Mouse (Mus musculus) liver, postnatal 0 days (tissue): ENCODE measurements at regions not wholly inside any gene's neighbourhood (a gene's known extent, or its start where the extent isn't known, plus 50 kb on each side); places are given as distances from the start of the nearest gene placed in this dataset.
A peak's percentile ranks its signal among the peaks of the same experiment; 100 is the strongest.

Source experiments
- ATAC-seq: fragments of 200-750 bp; cut with Nextera tagmentation; 2 replicates; pipeline ENCODE4 v1.8.0; 2017; ENCODE audit warnings: mild to moderate bottlenecking, moderate library complexity
- DNase-seq: peaks from one replicate; pipeline ENCODE4 v3.0.0-alpha.2; 2016
- H3K27ac ChIP-seq: fragments of 300-500 bp; sonication (generic); 2 replicates; pipeline ENCODE4 v1.5.1; 2014; ENCODE audit warnings: antibody characterized with exemption, moderate library complexity, mild to moderate bottlenecking, low read depth
- H3K27me3 ChIP-seq: fragments of 300-500 bp; sonication (generic); 2 replicates; pipeline ENCODE4 v1.6.1; 2014; ENCODE audit warnings: low read length, control low read depth, mixed read lengths; ENCODE audit not compliant: insufficient read depth
- H3K36me3 ChIP-seq: fragments of 300-500 bp; sonication (generic); replicated peaks from 2 replicates; pipeline ENCODE4 v1.6.1; 2014; ENCODE audit warnings: mild to moderate bottlenecking, control low read depth, low read length, moderate library complexity, mixed read lengths; ENCODE audit not compliant: insufficient read depth
- H3K4me1 ChIP-seq: fragments of 300-500 bp; sonication (generic); 2 replicates; pipeline ENCODE4 v1.6.1; 2014; ENCODE audit warnings: antibody characterized with exemption, mild to moderate bottlenecking, control low read depth; ENCODE audit not compliant: insufficient read depth
- H3K4me2 ChIP-seq: fragments of 300-500 bp; sonication (generic); 2 replicates; pipeline ENCODE4 v1.6.1; 2014; ENCODE audit warnings: low read depth, mild to moderate bottlenecking, low read length, moderate library complexity, mixed read lengths
- H3K4me3 ChIP-seq: fragments of 300-500 bp; sonication (generic); 2 replicates; pipeline ENCODE4 v1.5.1; 2014; ENCODE audit warnings: low read depth, low read length
- H3K9ac ChIP-seq: fragments of 300-500 bp; sonication (generic); replicated peaks from 2 replicates; pipeline ENCODE4 v1.6.1; 2014; ENCODE audit warnings: mild to moderate bottlenecking, moderate library complexity
- H3K9me3 ChIP-seq: fragments of 300-500 bp; sonication (generic); 2 replicates; pipeline ENCODE4 v1.6.1; 2016; ENCODE audit warnings: mild to moderate bottlenecking, control low read depth, low read length, mixed read lengths
- CTCF ChIP-seq: sonication (generic); IDR thresholded peaks from 2 replicates; pipeline ENCODE4 v1.5.1; 2016; ENCODE audit warnings: antibody characterized with exemption, low read depth
- EP300 ChIP-seq: IDR thresholded peaks from 2 replicates; pipeline ENCODE4 v1.6.1; 2016; ENCODE audit warnings: antibody characterized with exemption, low read depth, mild to moderate bottlenecking
- WGBS: fragments of 180-500 bp; shearing (Covaris S2); extraction: QIAGEN DNeasy Blood & Tissue Kit; methylation state at CpG from one replicate; pipeline ENCODE4 v1.1.7; 2014; ENCODE audit not compliant: insufficient replicate concordance; 5-methylcytosine and 5-hydroxymethylcytosine counted together

- no peak for ATAC-seq
- H3K27me3 ChIP-seq, result peaks cover 3% of the 10 kb centered on the region; the same call in 1 of the 2 replicates
- H3K9me3 ChIP-seq, result no peaks in the 10 kb centered on the region
- H3K4me3 ChIP-seq, result no peak overlapping the region
- no peak overlapping the region for H3K4me2 ChIP-seq
- no peaks in the 10 kb centered on the region for H3K36me3 ChIP-seq
- WGBS, result 75% methylated on average over 1 of the region's 1 CpGs
- TF ChIP-seq EP300 (no peak), CTCF (no peak)
- DNase-seq, result no peak
- peaks cover 34% of the 10 kb centered on the region for H3K4me1 ChIP-seq
- H3K27ac ChIP-seq, result no peak overlapping the region
- H3K9ac ChIP-seq, result no peak overlapping the region
Observed at GRCm38 (mm10) chr2:30695041-30695440, 100.2 kb downstream of the Cstad start.

GRCm38 (mm10) chr2:30693206-30694035, 98.6 kb downstream of the Cstad start:
- ATAC-seq (peak; percentile 62), DNase-seq (peak; percentile 74)
- Histone ChIP-seq H3K27me3 (peaks cover 3% of the 10 kb centered on the region; the same call in 1 of the 2 replicates), H3K36me3 (no peaks in the 10 kb centered on the region), H3K9ac (peak overlapping the region; percentile 50), H3K4me1 (peaks cover 32% of the 10 kb centered on the region), H3K27ac (peak overlapping the region; percentile 76), H3K4me2 (peak overlapping the region; percentile 71), H3K4me3 (peak overlapping the region; percentile 38), H3K9me3 (no peaks in the 10 kb centered on the region)
- 4% methylated on average over 29 of the region's 41 CpGs for WGBS
- TF ChIP-seq CTCF (no peak), EP300 (no peak)

- H3K9ac ChIP-seq, result 0 out of 2 replicates have a peak overlapping the region, but pooled peaks have one; percentile 5
- H3K4me1 ChIP-seq, result peaks cover 32% of the 10 kb centered on the region
- no peaks in the 10 kb centered on the region for H3K9me3 ChIP-seq
- H3K27ac ChIP-seq, result peak overlapping the region; percentile 76
- 14% methylated on average over 13 of the region's 13 CpGs for WGBS
- H3K4me2 ChIP-seq, result peak overlapping the region; percentile 26; the same call in 1 of the 2 replicates
- TF ChIP-seq EP300 (no peak), CTCF (no peak)
- H3K4me3 ChIP-seq, result no peak overlapping the region
- ATAC-seq (peak; percentile 2; the same call in 1 of the 2 replicates), DNase-seq (no peak)
- no peaks in the 10 kb centered on the region for H3K36me3 ChIP-seq
- H3K27me3 ChIP-seq, result peaks cover 3% of the 10 kb centered on the region; the same call in 1 of the 2 replicates
Observed at GRCm38 (mm10) chr2:30692561-30693205, 97.8 kb downstream of the Cstad start.

GRCm38 (mm10) chr2:30691857-30692560, 97.2 kb downstream of the Cstad start:
- ATAC-seq, result no peak
- Histone ChIP-seq H3K4me2 (no peak overlapping the region), H3K9me3 (no peaks in the 10 kb centered on the region), H3K4me3 (no peak overlapping the region), H3K4me1 (peaks cover 36% of the 10 kb centered on the region), H3K36me3 (no peaks in the 10 kb centered on the region), H3K27ac (peak overlapping the region; percentile 76), H3K27me3 (peaks cover 3% of the 10 kb centered on the region; the same call in 1 of the 2 replicates), H3K9ac (0 out of 2 replicates have a peak overlapping the region, but pooled peaks have one; percentile 5)
- WGBS, result 36% methylated on average over 11 of the region's 11 CpGs
- peak; percentile 57 for DNase-seq
- TF ChIP-seq EP300 (no peak), CTCF (no peak)

- H3K27ac ChIP-seq, result peak overlapping the region; percentile 76
Observed at GRCm38 (mm10) chr2:30690925-30691856, 96.4 kb downstream of the Cstad start.

More at GRCm38 (mm10) chr2:30690925-30691856, 96.4 kb downstream of the Cstad start:
- Histone ChIP-seq H3K27me3 (peaks cover 3% of the 10 kb centered on the region; the same call in 1 of the 2 replicates), H3K36me3 (no peaks in the 10 kb centered on the region), H3K9me3 (no peaks in the 10 kb centered on the region), H3K9ac (no peak overlapping the region), H3K4me2 (no peak overlapping the region), H3K4me3 (no peak overlapping the region), H3K4me1 (peaks cover 37% of the 10 kb centered on the region)
- DNase-seq, result no peak
- WGBS, result 69% methylated on average over 17 of the region's 17 CpGs
- TF ChIP-seq CTCF, result no peak
- no peak for ATAC-seq
